Mouse (Mus musculus): Measurements from ENCODE around the gene Cacna1h. TPM values are rescaled to one million over a fixed set of nuclear protein-coding genes. Genes with fewer than 3 reads are reported as not detected.

Gene Cacna1h
- polyA plus RNA-seq, 1 experiment from 2014 or later: 2.2 TPM

- 13% methylated on average over 5 of the region's 6 CpGs for WGBS
- Histone ChIP-seq H3K4me1 (ENCODE audit: control insufficient read depth, insufficient read depth, low read length) (peaks cover 27% of the 10 kb centered on the region), H3K9me3 (ENCODE audit: control insufficient read depth, low read length) (no peaks in the 10 kb centered on the region), H3K27ac (ENCODE audit: low read length) (peak overlapping the region; percentile 58; the same call in 1 of the 2 replicates), H3K9ac (ENCODE audit: low read depth, low read length) (no peak overlapping the region), H3K36me3 (ENCODE audit: control insufficient read depth, insufficient read depth, low read length) (no peaks in the 10 kb centered on the region), H3K27me3 (replicated peaks; ENCODE audit: control insufficient read depth, insufficient read depth, low read length) (no peaks in the 10 kb centered on the region), H3K4me3 (ENCODE audit: low read length) (no peak overlapping the region), H3K4me2 (ENCODE audit: low read depth, low read length) (no peak overlapping the region)
- peak; percentile 61 for ATAC-seq
Observed at GRCm38 (mm10) chr17:25415421-25415913, 18.1 kb downstream of the Cacna1h start.

GRCm38 (mm10) chr17:25414917-25415316, 18.7 kb downstream of the Cacna1h start:
- Histone ChIP-seq H3K27ac (ENCODE audit: low read length) (peak overlapping the region; percentile 27; the same call in 1 of the 2 replicates), H3K4me3 (ENCODE audit: low read length) (no peak overlapping the region), H3K4me2 (ENCODE audit: low read depth, low read length) (no peak overlapping the region), H3K9ac (ENCODE audit: low read depth, low read length) (no peak overlapping the region), H3K36me3 (ENCODE audit: control insufficient read depth, insufficient read depth, low read length) (no peaks in the 10 kb centered on the region), H3K4me1 (ENCODE audit: control insufficient read depth, insufficient read depth, low read length) (peaks cover 29% of the 10 kb centered on the region), H3K27me3 (replicated peaks; ENCODE audit: control insufficient read depth, insufficient read depth, low read length) (no peaks in the 10 kb centered on the region), H3K9me3 (ENCODE audit: control insufficient read depth, low read length) (no peaks in the 10 kb centered on the region)
- ATAC-seq: no peak
- 32% methylated on average over 3 of the region's 3 CpGs for WGBS

- no peaks in the 10 kb centered on the region for H3K9me3 ChIP-seq (ENCODE audit: control insufficient read depth, low read length)
- 67% methylated on average over 4 of the region's 4 CpGs for WGBS
- H3K27ac ChIP-seq (ENCODE audit: low read length): no peak overlapping the region
- H3K27me3 ChIP-seq (replicated peaks; ENCODE audit: control insufficient read depth, insufficient read depth, low read length): no peaks in the 10 kb centered on the region
- H3K4me3 ChIP-seq (ENCODE audit: low read length): no peak overlapping the region
- peaks cover 29% of the 10 kb centered on the region for H3K4me1 ChIP-seq (ENCODE audit: control insufficient read depth, insufficient read depth, low read length)
- no peak for ATAC-seq
- no peaks in the 10 kb centered on the region for H3K36me3 ChIP-seq (ENCODE audit: control insufficient read depth, insufficient read depth, low read length)
- H3K4me2 ChIP-seq (ENCODE audit: low read depth, low read length): no peak overlapping the region
- H3K9ac ChIP-seq (ENCODE audit: low read depth, low read length): no peak overlapping the region
Observed at GRCm38 (mm10) chr17:25414209-25414608, 19.4 kb downstream of the Cacna1h start.

GRCm38 (mm10) chr17:25411251-25411650, 22.3 kb downstream of the Cacna1h start:
- no peak overlapping the region for H3K4me2 ChIP-seq (ENCODE audit: low read depth, low read length)
- H3K9me3 ChIP-seq (ENCODE audit: control insufficient read depth, low read length): no peaks in the 10 kb centered on the region
- no peaks in the 10 kb centered on the region for H3K27me3 ChIP-seq (replicated peaks; ENCODE audit: control insufficient read depth, insufficient read depth, low read length)
- H3K27ac ChIP-seq (ENCODE audit: low read length): no peak overlapping the region
- H3K36me3 ChIP-seq (ENCODE audit: control insufficient read depth, insufficient read depth, low read length): no peaks in the 10 kb centered on the region
- H3K9ac ChIP-seq (ENCODE audit: low read depth, low read length): no peak overlapping the region
- ATAC-seq: no peak
- H3K4me3 ChIP-seq (ENCODE audit: low read length): no peak overlapping the region
- 51% methylated on average over 4 of the region's 4 CpGs for WGBS
- H3K4me1 ChIP-seq (ENCODE audit: control insufficient read depth, insufficient read depth, low read length): peaks cover 30% of the 10 kb centered on the region

- no peaks in the 10 kb centered on the region for H3K9me3 ChIP-seq (ENCODE audit: control insufficient read depth, low read length)
- H3K4me1 ChIP-seq (ENCODE audit: control insufficient read depth, insufficient read depth, low read length): peaks cover 30% of the 10 kb centered on the region
- no peak overlapping the region for H3K4me3 ChIP-seq (ENCODE audit: low read length)
- no peaks in the 10 kb centered on the region for H3K27me3 ChIP-seq (replicated peaks; ENCODE audit: control insufficient read depth, insufficient read depth, low read length)
- H3K36me3 ChIP-seq (ENCODE audit: control insufficient read depth, insufficient read depth, low read length): no peaks in the 10 kb centered on the region
- 37% methylated on average over 7 of the region's 7 CpGs for WGBS
- ATAC-seq: no peak
- no peak overlapping the region for H3K27ac ChIP-seq (ENCODE audit: low read length)
- H3K4me2 ChIP-seq (ENCODE audit: low read depth, low read length): no peak overlapping the region
- H3K9ac ChIP-seq (ENCODE audit: low read depth, low read length): no peak overlapping the region
Observed at GRCm38 (mm10) chr17:25410786-25411185, 22.8 kb downstream of the Cacna1h start.

GRCm38 (mm10) chr17:25410180-25410579, 23.4 kb downstream of the Cacna1h start:
- H3K4me1 ChIP-seq (ENCODE audit: control insufficient read depth, insufficient read depth, low read length): peaks cover 30% of the 10 kb centered on the region
- H3K4me3 ChIP-seq (ENCODE audit: low read length): no peak overlapping the region
- H3K4me2 ChIP-seq (ENCODE audit: low read depth, low read length): no peak overlapping the region
- no peaks in the 10 kb centered on the region for H3K27me3 ChIP-seq (replicated peaks; ENCODE audit: control insufficient read depth, insufficient read depth, low read length)
- H3K9me3 ChIP-seq (ENCODE audit: control insufficient read depth, low read length): no peaks in the 10 kb centered on the region
- H3K9ac ChIP-seq (ENCODE audit: low read depth, low read length): no peak overlapping the region
- H3K27ac ChIP-seq (ENCODE audit: low read length): no peak overlapping the region
- ATAC-seq: no peak
- no peaks in the 10 kb centered on the region for H3K36me3 ChIP-seq (ENCODE audit: control insufficient read depth, insufficient read depth, low read length)
- 67% methylated on average over 6 of the region's 6 CpGs for WGBS

GRCm38 (mm10) chr17:25409621-25410020, 24.0 kb downstream of the Cacna1h start:
- H3K4me1 ChIP-seq (ENCODE audit: control insufficient read depth, insufficient read depth, low read length): peaks cover 30% of the 10 kb centered on the region
- no peak overlapping the region for H3K27ac ChIP-seq (ENCODE audit: low read length)
- no peak overlapping the region for H3K4me2 ChIP-seq (ENCODE audit: low read depth, low read length)
- H3K36me3 ChIP-seq (ENCODE audit: control insufficient read depth, insufficient read depth, low read length): no peaks in the 10 kb centered on the region
- no peak overlapping the region for H3K9ac ChIP-seq (ENCODE audit: low read depth, low read length)
- no peaks in the 10 kb centered on the region for H3K9me3 ChIP-seq (ENCODE audit: control insufficient read depth, low read length)
- H3K4me3 ChIP-seq (ENCODE audit: low read length): no peak overlapping the region
- no peak for ATAC-seq
- H3K27me3 ChIP-seq (replicated peaks; ENCODE audit: control insufficient read depth, insufficient read depth, low read length): no peaks in the 10 kb centered on the region
- 73% methylated on average over 7 of the region's 7 CpGs for WGBS

GRCm38 (mm10) chr17:25408302-25408999, 25.1 kb downstream of the Cacna1h start:
- ATAC-seq: no peak
- Histone ChIP-seq H3K27me3 (replicated peaks; ENCODE audit: control insufficient read depth, insufficient read depth, low read length) (no peaks in the 10 kb centered on the region), H3K4me1 (ENCODE audit: control insufficient read depth, insufficient read depth, low read length) (peaks cover 31% of the 10 kb centered on the region), H3K9ac (ENCODE audit: low read depth, low read length) (no peak overlapping the region), H3K27ac (ENCODE audit: low read length) (no peak overlapping the region), H3K36me3 (ENCODE audit: control insufficient read depth, insufficient read depth, low read length) (no peaks in the 10 kb centered on the region), H3K9me3 (ENCODE audit: control insufficient read depth, low read length) (no peaks in the 10 kb centered on the region), H3K4me3 (ENCODE audit: low read length) (no peak overlapping the region), H3K4me2 (ENCODE audit: low read depth, low read length) (no peak overlapping the region)
- WGBS: 84% methylated on average over 7 of the region's 7 CpGs

GRCm38 (mm10) chr17:25407352-25407751, 26.2 kb downstream of the Cacna1h start:
- Histone ChIP-seq H3K4me1 (ENCODE audit: control insufficient read depth, insufficient read depth, low read length) (peaks cover 31% of the 10 kb centered on the region), H3K27me3 (replicated peaks; ENCODE audit: control insufficient read depth, insufficient read depth, low read length) (no peaks in the 10 kb centered on the region), H3K9ac (ENCODE audit: low read depth, low read length) (no peak overlapping the region)

More at GRCm38 (mm10) chr17:25407352-25407751, 26.2 kb downstream of the Cacna1h start:
- WGBS: 58% methylated on average over 4 of the region's 4 CpGs
- Histone ChIP-seq H3K27ac (ENCODE audit: low read length) (no peak overlapping the region), H3K4me3 (ENCODE audit: low read length) (no peak overlapping the region), H3K9me3 (ENCODE audit: control insufficient read depth, low read length) (no peaks in the 10 kb centered on the region), H3K36me3 (ENCODE audit: control insufficient read depth, insufficient read depth, low read length) (no peaks in the 10 kb centered on the region), H3K4me2 (ENCODE audit: low read depth, low read length) (no peak overlapping the region)
- no peak for ATAC-seq

Data from intestine, embryonic 16.5 days (tissue).